Mouse (Mus musculus): ENCODE results near the gene Tbc1d9.
"Not testable (repeated sequence)": the region's sequence is repeated elsewhere in the genome, so short reads cannot be mapped to it uniquely, and the experiment has no call there.

The Tbc1d9 gene

GRCm38 (mm10) chr8:83233099-83233498, 67.9 kb downstream of the Tbc1d9 start:
- no peak for DNase-seq (ENCODE audit: low spot score)

- no peak for DNase-seq (ENCODE audit: low spot score)
These were observed 74.2 kb downstream of the Tbc1d9 start for GRCm38 (mm10) chr8:83239341-83239740.

GRCm38 (mm10) chr8:83244151-83244550, 79.0 kb downstream of the Tbc1d9 start:
- no peak for DNase-seq (ENCODE audit: low spot score)

GRCm38 (mm10) chr8:83250858-83251257, 85.7 kb downstream of the Tbc1d9 start:
- no peak for DNase-seq (ENCODE audit: low spot score)

- DNase-seq (ENCODE audit: low spot score): no peak
These were observed 86.5 kb downstream of the Tbc1d9 start for GRCm38 (mm10) chr8:83251362-83252246.

GRCm38 (mm10) chr8:83252791-83253190, 87.6 kb downstream of the Tbc1d9 start:
- DNase-seq (ENCODE audit: low spot score): no peak

GRCm38 (mm10) chr8:83257631-83258030, 92.5 kb downstream of the Tbc1d9 start:
- DNase-seq (ENCODE audit: low spot score): no peak

GRCm38 (mm10) chr8:83260418-83261215, 95.5 kb downstream of the Tbc1d9 start:
- no peak for DNase-seq (ENCODE audit: low spot score)

GRCm38 (mm10) chr8:83271172-83271571, 106.0 kb downstream of the Tbc1d9 start:
- DNase-seq (ENCODE audit: low spot score): no peak

- no peak for DNase-seq (ENCODE audit: low spot score)
These were observed 107.3 kb downstream of the Tbc1d9 start for GRCm38 (mm10) chr8:83272464-83272863.

- no peak for DNase-seq (ENCODE audit: low spot score)
These were observed 109.3 kb downstream of the Tbc1d9 start for GRCm38 (mm10) chr8:83274470-83274869.

GRCm38 (mm10) chr8:83278431-83278830, 113.3 kb downstream of the Tbc1d9 start:
- DNase-seq (ENCODE audit: low spot score): no peak

GRCm38 (mm10) chr8:83285391-83285790, 120.2 kb downstream of the Tbc1d9 start:
- DNase-seq (ENCODE audit: low spot score): no peak

- no peak for DNase-seq (ENCODE audit: low spot score)
These were observed 125.0 kb downstream of the Tbc1d9 start, which contains the start of gene Ucp1 for GRCm38 (mm10) chr8:83290176-83290575. Ucp1 (plus strand) TSS chr8:83290352.

- no peak for DNase-seq (ENCODE audit: low spot score)
These were observed 132.2 kb downstream of the Tbc1d9 start for GRCm38 (mm10) chr8:83297375-83297774.

GRCm38 (mm10) chr8:83300135-83300534, 135.0 kb downstream of the Tbc1d9 start:
- DNase-seq (ENCODE audit: low spot score): no peak

GRCm38 (mm10) chr8:83304946-83305345, 139.8 kb downstream of the Tbc1d9 start:
- DNase-seq (ENCODE audit: low spot score): no peak

- DNase-seq (ENCODE audit: low spot score): no peak
These were observed 144.7 kb downstream of the Tbc1d9 start for GRCm38 (mm10) chr8:83309836-83310235.

GRCm38 (mm10) chr8:83315084-83315483, 149.9 kb downstream of the Tbc1d9 start:
- DNase-seq (ENCODE audit: low spot score): not testable (repeated sequence)

GRCm38 (mm10) chr8:83315691-83316090, 150.5 kb downstream of the Tbc1d9 start:
- DNase-seq (ENCODE audit: low spot score): no peak

- no peak for DNase-seq (ENCODE audit: low spot score)
These were observed 155.4 kb downstream of the Tbc1d9 start for GRCm38 (mm10) chr8:83320543-83320942.

- no peak for DNase-seq (ENCODE audit: low spot score)
These were observed 157.2 kb downstream of the Tbc1d9 start for GRCm38 (mm10) chr8:83322374-83322773.

Data from urinary bladder, postnatal 10 days (tissue).